Mouse (Mus musculus) thymus, postnatal 10 days (tissue): ENCODE data around the gene Mctp1.
"Not testable (repeated sequence)": the region's sequence is repeated elsewhere in the genome, so short reads cannot be mapped to it uniquely, and the experiment has no call there.

Source experiments
- DNase-seq, 2 experiments: peaks; one replicate each; pipeline ENCODE4 v3.0.0; 2021; ENCODE audit warnings: low spot score in 2 of 2

Mctp1 gene

DNA sequence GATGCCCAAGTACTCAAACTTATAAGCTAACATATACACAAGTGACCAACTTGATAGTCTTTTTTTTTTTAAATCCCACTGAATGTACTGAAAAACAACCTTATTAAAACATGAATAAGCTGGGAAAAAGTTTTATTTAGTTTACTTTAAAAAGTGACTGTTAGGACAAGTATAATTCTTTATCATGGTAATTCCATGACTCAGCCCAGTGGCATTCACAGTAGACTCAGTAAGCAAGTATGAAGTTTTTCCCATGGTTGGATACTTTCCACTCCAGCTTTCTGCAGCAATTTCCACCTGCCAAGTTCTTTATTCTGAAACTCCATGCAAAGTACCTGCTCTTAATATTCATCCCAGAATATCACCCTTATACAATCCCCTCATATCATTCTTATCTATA lies 97.3 kb downstream of the Mctp1 start:
- DNase-seq = no peak

DNA sequence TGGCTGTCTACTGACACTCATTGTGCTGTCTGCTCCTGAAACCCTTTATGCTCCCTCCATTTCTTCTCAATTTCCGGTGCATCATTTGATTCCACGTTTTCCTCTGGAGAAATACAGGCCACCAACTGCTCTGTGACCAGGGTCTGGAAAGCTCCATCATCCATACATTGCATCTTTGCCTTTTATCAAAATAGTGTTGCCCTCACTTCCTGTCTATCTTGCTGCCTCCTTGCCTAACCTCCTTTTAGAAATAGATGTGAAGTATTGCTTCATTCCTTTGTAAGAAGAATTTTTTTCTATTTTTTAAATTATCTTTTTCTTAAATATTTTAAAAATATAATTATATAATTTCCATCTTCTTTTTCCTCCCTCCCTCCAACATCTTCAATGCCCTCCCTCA lies 98.7 kb downstream of the Mctp1 start:
- DNase-seq = no peak

DNA sequence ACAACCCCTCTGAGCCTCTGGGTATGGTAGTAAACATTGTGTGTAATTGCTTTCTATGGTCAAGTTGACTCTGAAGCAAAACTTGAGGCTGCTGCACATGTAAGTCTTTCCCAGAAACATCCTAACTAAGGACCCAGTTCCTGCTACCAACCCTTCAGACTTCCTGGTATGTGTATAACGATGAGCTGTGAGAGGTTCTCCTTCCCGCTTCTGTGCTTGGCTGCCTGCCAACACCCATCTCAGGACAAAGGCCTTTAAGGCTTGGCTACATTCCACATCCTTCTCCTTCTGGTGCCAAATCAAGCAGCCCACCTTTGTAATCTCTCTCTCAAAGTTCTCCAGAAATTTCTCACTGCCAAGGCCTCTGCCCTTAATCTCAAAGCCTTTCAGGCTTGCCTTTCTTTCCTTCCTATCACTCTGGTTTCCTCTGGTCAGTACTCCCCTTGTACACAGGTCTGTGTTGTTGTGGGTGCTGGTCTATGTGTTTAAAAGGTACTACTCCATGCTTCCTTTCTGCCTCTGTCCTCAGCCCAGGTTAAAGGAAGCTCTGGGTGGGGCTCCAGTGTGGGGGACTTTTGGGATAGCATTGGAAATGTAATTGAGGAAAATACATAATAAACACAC lies 99.9 kb downstream of the Mctp1 start:
- DNase-seq = no peak

DNA sequence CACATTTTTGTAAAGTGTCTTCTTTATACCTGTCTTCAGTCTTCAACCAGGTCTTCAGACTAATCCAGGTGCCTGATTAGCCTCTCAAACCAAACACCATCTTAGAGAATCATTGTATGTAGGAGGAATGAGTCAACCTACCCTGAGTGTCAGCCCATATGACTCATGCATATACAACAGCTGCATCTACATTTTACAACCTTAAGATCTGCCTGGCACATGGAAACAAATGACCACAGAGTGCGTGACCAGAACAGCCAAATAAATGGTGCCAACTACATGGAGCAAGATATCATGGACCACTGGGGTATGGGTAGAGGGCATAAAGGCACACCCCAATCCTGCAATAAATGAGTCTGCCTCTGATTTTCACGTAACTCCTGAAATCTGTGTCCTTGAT lies 131.6 kb downstream of the Mctp1 start:
- no peak for DNase-seq

DNA sequence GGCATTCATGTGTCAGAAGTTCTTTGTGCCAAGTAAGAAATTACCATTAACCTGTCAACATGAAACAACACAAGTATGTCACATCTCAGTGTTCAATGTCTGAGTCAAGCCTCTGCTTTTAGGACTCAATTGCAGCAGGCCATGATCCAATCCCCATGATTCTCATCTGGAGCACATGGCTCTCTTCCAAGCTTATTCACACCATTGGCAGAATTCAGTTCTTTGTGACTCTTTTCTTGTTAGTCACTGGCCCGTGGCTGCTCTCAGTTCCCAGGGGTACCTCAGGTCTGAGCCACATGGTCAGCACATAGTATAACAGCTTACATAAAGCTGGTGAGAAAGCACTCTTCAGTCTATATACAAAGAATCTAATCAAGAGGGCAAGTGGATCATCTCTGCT lies 138.8 kb downstream of the Mctp1 start:
- DNase-seq = no peak

DNA sequence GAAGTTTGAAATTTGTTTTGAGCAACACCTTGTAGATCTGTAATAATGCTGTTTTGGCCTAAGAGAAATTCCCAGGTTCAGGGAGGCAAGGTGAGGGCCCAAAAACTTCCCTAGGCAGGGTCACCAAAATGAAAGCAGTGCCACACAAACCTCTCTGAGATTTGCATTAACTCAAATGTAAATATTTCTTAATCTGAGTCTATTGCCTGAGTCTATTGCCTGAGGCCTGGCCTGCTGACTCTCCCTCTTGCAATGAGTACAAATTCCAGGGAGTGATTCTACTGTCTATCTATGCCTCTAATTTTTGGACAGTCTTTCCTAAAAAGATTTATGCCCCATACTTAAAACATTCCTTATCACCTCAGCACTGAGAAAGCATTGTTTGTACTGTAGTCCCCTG lies 143.0 kb downstream of the Mctp1 start:
- no peak for DNase-seq

DNA sequence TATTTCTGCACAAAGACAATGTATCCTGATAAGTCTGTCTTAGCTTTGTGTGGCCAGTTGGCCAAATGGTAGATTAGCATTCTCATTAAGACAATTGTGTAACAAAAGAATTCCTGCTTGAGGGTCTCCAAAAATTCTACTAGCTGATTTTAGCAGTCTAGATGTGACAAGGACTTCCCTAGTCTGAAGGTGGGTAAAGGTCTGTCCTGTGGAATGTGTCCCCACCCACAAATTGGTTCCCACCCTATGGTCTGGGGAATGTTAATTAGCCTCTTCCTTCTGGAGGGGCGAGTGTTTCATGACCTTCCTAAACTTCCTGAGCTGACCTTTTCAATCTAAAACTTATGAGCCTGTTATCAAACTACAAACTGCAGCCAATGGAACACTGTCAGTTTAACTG lies 143.4 kb downstream of the Mctp1 start:
- no peak for DNase-seq

DNA sequence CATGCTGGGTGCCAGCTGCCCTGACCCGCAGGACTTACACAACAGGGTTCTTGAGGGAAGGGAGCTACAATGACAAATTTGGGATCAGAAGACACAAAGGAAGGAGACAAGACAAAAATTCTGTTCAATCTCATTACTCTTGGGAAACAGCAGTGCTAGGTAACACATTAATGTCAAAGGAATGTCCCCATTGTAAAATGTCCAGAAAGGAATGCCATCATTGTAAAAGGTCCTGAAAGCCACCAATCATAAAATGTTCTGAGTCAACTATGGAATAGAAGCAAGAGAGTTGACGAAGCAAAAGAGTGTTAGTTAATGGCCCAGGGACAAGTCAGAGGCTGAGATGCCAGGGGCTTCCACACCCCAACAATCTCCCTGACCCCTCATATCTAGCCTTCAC lies 145.6 kb downstream of the Mctp1 start:
- DNase-seq = no peak

DNA sequence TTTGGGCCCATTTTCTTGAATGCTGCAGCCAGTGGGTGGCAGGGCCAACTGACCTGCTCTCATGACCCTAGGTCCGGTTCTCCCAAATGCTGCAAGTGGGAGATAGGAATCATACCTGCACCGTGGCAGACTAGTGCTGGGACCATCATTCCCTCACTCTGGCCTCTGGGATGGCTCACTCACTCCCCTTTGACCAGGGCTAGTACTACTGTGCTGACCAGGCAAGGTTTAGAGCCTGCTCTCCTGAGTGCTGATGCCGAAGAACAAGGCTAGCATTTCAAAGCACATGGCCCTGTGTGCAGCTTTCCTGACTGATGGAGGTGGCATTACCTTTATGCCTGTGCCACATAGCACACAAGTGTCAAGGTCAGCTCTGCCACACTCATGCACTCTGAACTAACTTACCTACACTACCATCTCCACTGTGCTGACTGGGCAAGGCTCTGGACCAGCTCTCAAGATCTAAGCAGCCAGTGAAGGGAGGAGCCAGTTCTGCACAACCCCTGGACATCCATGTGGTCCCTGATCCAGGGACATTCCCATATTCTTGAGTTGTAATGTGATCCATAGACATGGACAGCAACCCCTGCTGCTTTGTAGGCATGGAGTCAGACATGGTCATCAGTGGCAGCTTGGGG lies 146.7 kb downstream of the Mctp1 start:
- DNase-seq = no peak

DNA sequence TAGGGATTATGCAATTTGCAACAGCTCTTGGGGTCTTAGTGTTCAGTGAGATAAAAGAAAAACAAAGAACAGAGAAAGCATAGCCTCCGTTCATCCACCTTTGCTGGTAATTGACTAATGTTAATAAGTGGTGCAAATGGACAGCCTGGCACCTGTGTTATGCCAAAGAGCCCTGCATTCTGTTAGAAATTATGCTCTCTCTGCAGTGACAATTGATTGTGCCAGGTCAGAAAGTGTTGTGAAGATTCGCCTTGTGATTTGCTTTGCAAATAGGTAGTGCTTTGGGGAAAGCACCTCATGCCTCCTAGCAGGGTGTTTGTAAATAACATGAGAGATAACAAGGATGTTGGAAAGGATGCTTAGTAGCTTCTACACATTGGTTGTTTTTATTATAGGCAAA lies 163.5 kb downstream of the Mctp1 start:
- DNase-seq = no peak

DNA sequence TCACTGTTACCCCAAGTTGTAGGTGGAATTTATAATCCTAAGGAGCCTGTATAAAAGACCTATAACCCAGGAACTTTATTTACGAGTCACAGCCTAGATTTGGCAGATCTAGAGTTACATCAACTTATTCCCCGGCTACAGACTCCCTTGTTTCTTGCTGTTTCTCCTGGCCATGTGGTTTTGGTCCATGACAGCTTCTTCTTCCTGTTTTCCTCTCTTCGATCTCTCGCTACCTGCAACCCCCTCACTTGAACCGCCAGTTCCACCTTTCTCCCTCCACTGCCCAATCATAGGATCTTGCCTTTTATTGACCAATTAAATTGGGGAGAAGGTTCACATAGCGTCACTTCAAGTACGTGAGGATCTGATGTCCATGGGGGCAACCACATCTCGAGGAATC lies 176.6 kb downstream of the Mctp1 start:
- no peak for DNase-seq

DNA sequence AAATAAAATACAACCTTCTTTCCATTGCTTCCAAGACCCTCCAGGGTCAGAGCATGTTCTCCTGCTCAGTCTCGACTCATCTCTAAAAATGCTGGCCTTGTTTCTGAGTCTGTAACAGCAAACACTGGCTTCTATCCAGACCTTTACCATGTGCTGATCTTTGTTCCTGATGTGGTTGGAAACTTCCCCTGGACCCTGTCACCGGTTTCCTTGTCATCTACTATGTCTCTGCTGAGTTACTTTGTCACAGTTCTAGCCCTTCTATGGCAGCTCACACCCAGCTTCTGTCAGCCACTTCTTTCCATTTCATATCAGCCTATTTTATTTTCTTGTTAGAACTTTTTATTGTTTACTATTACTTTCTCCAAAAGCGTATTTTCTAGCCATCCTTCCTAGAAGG lies 177.3 kb downstream of the Mctp1 start:
- DNase-seq = no peak

DNA sequence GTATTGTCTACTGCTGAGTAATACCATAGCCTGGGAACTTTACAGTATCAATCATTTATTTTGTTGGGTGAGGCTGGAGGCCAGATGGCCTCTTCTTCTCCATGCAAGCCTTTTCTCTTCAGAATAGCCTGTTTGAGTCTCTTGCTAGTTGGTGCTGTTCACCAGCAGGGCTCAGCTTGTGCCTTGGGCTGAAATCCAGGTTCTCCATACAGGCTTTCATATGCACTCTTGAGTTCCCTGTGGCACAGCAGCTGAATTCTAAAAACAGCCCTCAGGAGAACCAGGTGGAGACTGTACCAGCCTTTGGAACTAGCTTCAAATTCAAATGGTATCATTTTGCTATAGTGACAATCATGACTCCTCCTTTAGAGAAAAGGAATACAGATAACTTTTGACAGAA lies 179.7 kb downstream of the Mctp1 start:
- no peak for DNase-seq

DNA sequence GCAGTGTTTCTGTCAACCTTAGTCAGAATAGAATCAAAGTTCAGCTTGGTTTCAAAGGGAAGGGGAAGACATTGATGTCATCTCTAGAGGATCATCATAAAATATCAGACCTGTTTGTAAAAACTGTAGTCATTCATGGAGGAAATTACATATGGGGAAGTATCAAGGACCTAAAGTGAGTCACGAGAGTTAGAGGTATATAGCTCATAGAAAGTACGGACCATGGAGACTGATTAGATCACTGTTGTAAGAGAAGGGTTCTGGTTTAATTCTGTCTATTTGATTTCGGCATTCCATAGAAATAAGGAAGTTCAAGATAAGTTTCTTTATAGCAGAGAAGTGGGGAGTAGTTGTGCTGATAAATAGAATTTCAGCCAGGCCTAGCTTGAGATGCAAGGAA lies 181.7 kb downstream of the Mctp1 start:
- no peak for DNase-seq

DNA sequence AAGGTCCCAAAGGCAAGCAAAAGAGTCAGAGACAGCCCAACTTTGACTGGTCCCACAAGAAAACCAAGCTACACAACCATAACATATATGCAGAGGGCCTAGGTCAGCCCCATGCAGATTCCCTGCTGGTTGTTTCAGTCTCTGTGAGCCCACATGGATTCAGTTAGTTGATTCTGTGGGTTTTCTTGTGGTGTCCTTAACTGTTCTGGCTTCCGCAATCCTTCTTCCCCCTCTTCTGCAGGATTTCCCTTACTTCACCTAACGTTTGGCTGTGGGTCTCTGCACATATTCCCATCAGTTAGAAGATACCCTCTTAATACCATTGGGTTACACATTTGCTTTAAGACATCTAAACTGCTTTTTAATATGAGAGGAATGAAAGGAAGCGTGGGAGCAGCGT lies 183.1 kb downstream of the Mctp1 start:
- DNase-seq = no peak

DNA sequence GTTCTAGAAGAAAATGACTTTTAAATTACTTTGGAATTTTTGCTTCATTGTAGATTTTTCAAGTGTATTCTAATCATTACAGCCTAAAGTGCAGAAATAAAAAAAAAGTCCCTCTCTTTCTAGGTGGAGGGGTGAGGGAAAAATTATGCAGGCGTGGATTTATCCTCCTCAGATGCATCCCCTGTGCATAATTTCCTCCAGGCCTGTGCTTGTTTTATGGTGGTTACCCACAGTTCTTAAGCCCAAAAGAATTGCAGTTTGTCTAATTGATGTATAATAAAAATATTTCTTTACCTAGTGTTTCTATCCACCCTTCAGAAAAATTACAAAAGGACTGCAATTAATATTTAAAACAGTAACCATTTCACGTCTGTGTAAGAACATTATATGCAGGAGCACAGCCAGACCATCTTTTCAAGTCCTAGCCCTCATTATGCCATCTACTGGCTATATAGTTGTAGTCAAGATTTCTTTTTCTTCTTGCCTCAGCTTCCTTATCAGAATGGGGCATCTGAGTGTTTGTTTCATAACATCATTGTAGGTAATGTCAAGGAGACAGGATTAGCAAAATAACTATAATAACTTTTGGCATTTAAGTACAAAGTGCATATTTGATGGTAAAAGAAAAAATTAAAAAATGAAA lies 184.4 kb downstream of the Mctp1 start:
- DNase-seq = no peak

DNA sequence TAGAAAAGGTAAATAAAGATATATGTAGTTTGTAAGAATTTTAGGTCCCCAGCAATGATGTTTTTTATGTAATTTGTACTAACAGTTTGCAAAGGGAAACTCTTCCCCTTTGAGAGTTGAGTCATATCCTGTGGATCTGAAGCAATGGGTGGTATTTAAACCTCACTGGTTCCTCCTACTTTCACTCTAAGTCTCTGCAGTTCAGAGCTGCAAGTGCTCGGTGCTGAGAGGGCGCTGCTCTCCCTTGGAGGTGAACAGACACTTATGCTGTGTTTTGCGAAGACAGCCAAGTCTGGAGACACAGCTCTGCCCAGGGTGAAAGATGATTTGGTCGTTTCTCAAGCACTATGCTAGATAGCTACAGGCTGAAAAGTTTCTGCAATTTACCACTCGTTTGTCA lies 195.1 kb downstream of the Mctp1 start:
- no peak for DNase-seq

DNA sequence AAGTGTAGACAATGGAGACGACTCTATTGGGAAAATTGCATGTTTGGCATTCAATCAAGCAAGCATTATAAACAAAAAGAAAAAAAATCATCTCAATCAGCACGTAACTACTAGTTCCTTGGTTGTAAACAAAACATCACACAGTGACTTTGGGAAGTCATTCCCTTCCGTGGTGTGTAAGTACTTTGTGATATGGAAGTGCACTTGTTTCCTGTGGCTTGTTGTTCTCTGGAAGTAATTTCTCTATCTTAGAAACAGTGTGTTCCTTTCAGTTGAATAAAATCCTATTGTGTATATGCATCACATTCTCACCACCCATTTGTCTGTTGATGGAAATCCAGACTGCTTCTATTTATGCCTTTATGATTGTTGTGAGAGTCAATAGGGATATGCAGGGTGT lies 201.1 kb downstream of the Mctp1 start:
- no peak for DNase-seq

DNA sequence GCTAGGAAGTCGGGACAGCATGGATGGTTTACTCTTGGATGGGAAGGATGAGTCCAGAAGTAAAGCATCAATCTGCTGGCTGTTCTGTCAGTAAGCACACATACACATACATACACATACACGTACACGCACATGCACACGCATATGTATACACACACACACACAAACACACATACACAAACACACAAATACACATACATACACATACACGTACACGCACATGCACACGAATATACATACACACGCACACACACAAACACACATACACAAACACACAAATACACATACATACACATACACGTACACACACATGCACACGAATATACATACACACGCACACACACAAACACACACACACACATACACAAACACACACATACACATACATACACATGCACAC lies 206.4 kb downstream of the Mctp1 start:
- DNase-seq = not testable (repeated sequence)

DNA sequence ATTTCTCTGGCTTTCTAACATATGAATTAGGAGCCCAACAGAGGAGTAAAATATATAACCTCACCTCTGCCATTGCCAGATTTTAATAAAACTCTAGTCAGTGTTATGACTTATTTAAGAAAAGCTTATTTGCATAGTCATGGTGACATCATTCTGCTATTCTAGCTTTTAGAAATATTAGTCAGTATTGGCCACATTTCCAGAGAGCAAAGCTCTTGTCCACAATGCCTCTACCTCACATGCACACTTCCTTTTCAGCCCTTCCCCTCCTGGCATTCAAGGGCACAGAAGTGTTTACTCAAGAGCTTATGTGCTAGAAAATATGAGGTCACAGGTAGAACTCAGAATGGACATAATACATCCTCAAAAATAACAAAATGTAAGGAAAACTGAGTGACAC lies 206.9 kb downstream of the Mctp1 start:
- no peak for DNase-seq

DNA sequence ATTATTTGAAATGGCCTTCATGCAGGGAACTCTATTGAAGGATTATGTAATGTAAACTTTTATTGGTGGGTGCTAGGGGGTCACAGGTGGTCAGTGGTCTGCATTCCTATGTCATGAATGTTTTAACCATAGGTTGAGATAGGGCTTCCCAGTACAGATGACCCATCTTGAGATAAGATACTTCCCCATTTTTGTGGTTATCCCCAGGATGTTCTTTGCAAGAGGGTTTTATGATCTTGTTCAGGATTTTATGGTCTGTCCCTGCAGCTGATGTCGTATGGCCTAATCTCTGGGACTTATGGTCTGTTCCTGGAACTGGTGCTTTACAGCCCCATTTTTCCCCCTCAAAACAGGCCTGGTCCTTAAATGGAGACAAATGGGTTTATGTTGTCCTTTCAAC lies 207.4 kb downstream of the Mctp1 start:
- DNase-seq = no peak

DNA sequence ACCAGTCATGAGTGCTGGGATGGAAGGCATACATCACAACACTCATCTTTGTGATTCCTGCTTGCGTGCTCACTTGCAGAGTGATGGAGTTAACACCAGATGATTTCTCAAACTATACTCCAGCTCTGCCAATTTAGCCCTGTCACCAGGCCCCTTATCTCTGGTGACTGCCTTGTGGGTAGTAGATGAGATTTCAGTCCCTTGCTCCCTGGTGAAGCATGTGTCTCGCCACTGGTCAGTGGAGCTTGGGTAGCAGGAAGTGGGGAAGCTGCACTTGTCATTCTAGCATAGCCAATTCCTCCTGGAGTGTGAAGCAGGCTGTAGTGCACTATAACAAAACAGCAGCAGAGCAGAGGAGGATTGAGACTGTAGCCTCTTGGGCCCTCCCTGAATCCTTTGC lies 208.6 kb downstream of the Mctp1 start:
- DNase-seq = no peak

DNA sequence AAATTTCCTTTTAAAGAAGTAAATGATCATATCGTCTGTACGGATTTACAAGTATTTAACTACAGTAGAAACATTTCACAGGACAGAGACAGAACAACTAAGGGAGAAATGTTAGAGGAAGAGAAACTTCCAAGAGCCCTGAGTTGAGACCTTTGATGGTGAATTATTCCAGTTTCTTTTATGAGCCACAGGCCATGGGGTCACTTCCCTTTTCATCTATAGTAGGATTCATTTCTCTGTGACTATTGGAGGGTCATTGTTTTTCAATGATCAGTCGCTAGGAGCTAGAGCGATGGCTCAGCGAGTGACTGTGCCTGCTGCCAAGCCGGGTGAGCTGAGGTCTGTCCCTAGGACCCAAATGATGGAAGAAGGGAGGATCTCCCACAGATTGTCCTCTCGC lies 212.7 kb downstream of the Mctp1 start:
- no peak for DNase-seq

DNA sequence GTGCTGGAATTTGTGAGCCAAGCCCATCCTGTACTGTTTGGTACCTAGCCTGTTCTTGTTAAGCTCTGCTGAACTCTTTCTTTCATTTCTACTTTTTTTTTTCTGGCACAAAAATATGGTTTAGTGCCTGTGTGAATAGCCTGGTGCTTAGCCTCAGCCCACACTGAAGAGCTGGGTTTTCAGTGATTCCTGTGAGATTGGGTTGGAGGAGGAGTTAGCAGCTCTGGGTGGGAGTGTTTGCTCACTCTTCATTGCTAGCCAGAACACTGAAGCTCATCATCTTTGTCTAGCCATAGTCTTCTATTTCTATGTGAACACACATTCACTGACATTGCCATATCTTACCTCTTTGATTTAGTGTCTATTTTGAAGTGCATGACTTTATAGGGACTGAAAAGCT lies 225.1 kb downstream of the Mctp1 start:
- no peak for DNase-seq
